In genomic region chr5:8357677-8358076, GRCm38 (mm10) we compare ENCODE assay signal across 19 mouse cellular contexts. TPM values are rescaled to one million over a fixed set of nuclear protein-coding genes. Genes with fewer than 3 reads are reported as not detected.
DNase-seq lines count a peak whose midpoint lies in the region; ATAC-seq lines count a peak whose summit lies in the region.
"Had no signal": no experiment of that assay in that cellular context is flagged by ENCODE, and none has a peak within 500 bp of the region (broad histone marks: within the 10 kb centered on the region; RNA-seq: fewer than 3 reads in every experiment).

No protein-coding gene starts in this region.

- no peaks in the 10 kb centered on the region for H3K36me3 ChIP-seq in heart, embryonic 13.5 days
- H3K36me3 ChIP-seq in kidney, embryonic 16.5 days (ENCODE audit: insufficient read depth, low read length) = no peaks in the 10 kb centered on the region
- H3K36me3 ChIP-seq: G1E; limb, embryonic 10.5 days had no signal

- H3K27me3 ChIP-seq in heart, embryonic 13.5 days (replicated peaks) = no peaks in the 10 kb centered on the region
- no peaks in the 10 kb centered on the region for H3K27me3 ChIP-seq in kidney, embryonic 16.5 days (ENCODE audit: insufficient read depth, low read length)

- intact Hi-C loops in heart, postnatal 10 days (cut with DNase I) = no loop called here

- DNase-seq in embryo, embryonic 9.5 days (ENCODE audit: extremely low spot score) = peak; percentile 4
- DNase-seq in embryo, embryonic 10 days (ENCODE audit: low spot score) = no peak
- DNase-seq in heart, postnatal 10 days = no peak
- DNase-seq in kidney, adult 9 months = no peak
- no peak for DNase-seq in spleen, adult 12 weeks (ENCODE audit: low spot score)
- DNase-seq: cerebellum, adult 9-11 months; retina, postnatal 1 day; right cerebral cortex, postnatal 4 days; thymus, postnatal 36 days had no signal

- peak overlapping the region; percentile 74 for H3K27ac ChIP-seq in heart, embryonic 13.5 days (replicated peaks)
- no peak overlapping the region for H3K27ac ChIP-seq in kidney, embryonic 16.5 days (ENCODE audit: low read length)
- peak overlapping the region; percentile 62 for H3K27ac ChIP-seq in brown adipose tissue, adult 24 weeks (replicated peaks; ENCODE audit: low read depth, low read length)
- H3K27ac ChIP-seq: left cerebral cortex, adult 2 months; limb, embryonic 10.5 days had no signal

- peak overlapping the region; percentile 12 for H3K4me2 ChIP-seq in heart, embryonic 13.5 days
- H3K4me2 ChIP-seq in kidney, embryonic 16.5 days (replicated peaks; ENCODE audit: low read depth, low read length) = peak overlapping the region; percentile 15
- H3K4me2 ChIP-seq: liver, embryonic 11.5 days had no signal

- peaks cover 27% of the 10 kb centered on the region for H3K4me1 ChIP-seq in heart, embryonic 13.5 days
- peaks cover 16% of the 10 kb centered on the region for H3K4me1 ChIP-seq in kidney, embryonic 16.5 days (ENCODE audit: insufficient read depth, low read length)
- peaks cover 8% of the 10 kb centered on the region for H3K4me1 ChIP-seq in brown adipose tissue, adult 24 weeks (ENCODE audit: control insufficient read depth, insufficient read depth, insufficient read length, low read length)

- no peaks in the 10 kb centered on the region for H3K9me3 ChIP-seq in heart, embryonic 13.5 days
- H3K9me3 ChIP-seq in kidney, embryonic 16.5 days (ENCODE audit: low read length) = no peaks in the 10 kb centered on the region
- H3K9me3 ChIP-seq: G1E; limb, embryonic 10.5 days had no signal

- H3K9ac ChIP-seq in heart, embryonic 13.5 days = no peak overlapping the region
- no peak overlapping the region for H3K9ac ChIP-seq in kidney, embryonic 16.5 days (replicated peaks; ENCODE audit: low read length)

- no peak for ATAC-seq in heart, embryonic 13.5 days (ENCODE audit: extremely low read depth, insufficient number of reproducible peaks, low FRiP score, low TSS enrichment)
- 0 out of 2 replicates have a peak, but pooled peaks have one; percentile 57 for ATAC-seq in kidney, embryonic 16.5 days (ENCODE audit: low FRiP score, low TSS enrichment)
- ATAC-seq: CD4-positive, CD25-positive, alpha-beta regulatory T cell, adult 4 months; intestine, postnatal 0 days had no signal

- H3K4me3 ChIP-seq in heart, embryonic 13.5 days = no peak overlapping the region
- H3K4me3 ChIP-seq in kidney, embryonic 16.5 days (ENCODE audit: low read length) = no peak overlapping the region
- H3K4me3 ChIP-seq in brown adipose tissue, adult 24 weeks (ENCODE audit: insufficient read depth, low read depth, low read length) = 0 out of 2 replicates have a peak overlapping the region, but pooled peaks have one; percentile 15
- H3K4me3 ChIP-seq: left cerebral cortex, adult 2 months; limb, embryonic 10.5 days had no signal

- 39% methylated on average over 8 of the region's 8 CpGs for WGBS in heart, embryonic 13.5 days
- 36% methylated on average over 8 of the region's 8 CpGs for WGBS in kidney, embryonic 16.5 days

RNA-seq across cellular contexts. Expression of gene Adam22, which starts 10.3 kb away (rescaled TPM):
- 6.9 TPM in 2 replicates for polyA plus RNA-seq in heart, embryonic 13.5 days (2015; fragmentation: Nextera tagmentation; extraction: Ambion mirVana)
- total RNA-seq in heart, postnatal 10 days (2021) = 1 to 10 TPM; 4.7 to 6.9 TPM
- 9.0 and 10.5 TPM in 2 replicates for polyA plus RNA-seq in kidney, embryonic 16.5 days (2015; fragmentation: Nextera tagmentation; extraction: Ambion mirVana)
- polyA plus RNA-seq in brown adipose tissue, adult 24 weeks (2012; ENCODE audit: insufficient read depth, insufficient read length, missing spikeins) = 0.59 and 0.92 TPM in 2 replicates
- total RNA-seq: neutrophil, adult 5-6 weeks had no signal
- polyA plus RNA-seq: G1E had no signal
